Mouse (Mus musculus): Measurements from ENCODE around the gene Cox14. TPM values are rescaled to one million over a fixed set of nuclear protein-coding genes. Genes with fewer than 3 reads are reported as not detected.

The Cox14 gene
- total RNA-seq, 2 experiments from 2014 or later: 17.2 to 60.9 TPM

DNA sequence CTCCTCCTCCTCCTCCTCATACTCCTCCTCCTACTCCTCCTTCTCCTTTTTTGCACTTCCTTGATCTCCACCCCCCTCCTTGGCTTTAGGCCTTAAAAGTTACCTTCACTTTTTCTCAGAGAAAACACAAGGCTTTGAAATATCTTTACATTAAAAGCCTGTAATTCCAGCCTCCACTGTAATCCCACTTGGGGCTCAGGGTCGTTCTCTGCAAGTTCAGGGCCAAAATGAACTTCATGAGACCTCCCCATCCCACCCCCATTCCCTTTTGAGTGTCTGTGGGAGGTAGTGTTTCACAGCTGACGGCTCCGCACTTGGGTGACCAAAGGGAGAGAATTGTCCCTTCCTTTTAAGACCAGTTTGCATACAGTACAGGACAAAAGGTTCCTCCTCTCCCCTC is 47.5 kb downstream of the Cox14 start:
- no peak for ATAC-seq (replicated peaks; ENCODE audit: low FRiP score, low TSS enrichment, poor library complexity, severe bottlenecking)

Other genes starting within 250 kb of the Cox14 start
- not detected in 2 replicates for gene Faim2, start 197.5 kb upstream of the Cox14 start, total RNA-seq (2014; fragmentation: Nextera tagmentation)
- not detected in 2 replicates for gene Faim2, start 197.5 kb upstream of the Cox14 start, total RNA-seq (2017)
- gene Aqp2, start 146.6 kb upstream of the Cox14 start, total RNA-seq (2014; fragmentation: Nextera tagmentation): not detected in 2 replicates
- gene Aqp2, start 146.6 kb upstream of the Cox14 start, total RNA-seq (2017): not detected in 2 replicates
- gene Aqp5, start 134.8 kb upstream of the Cox14 start, total RNA-seq (2014; fragmentation: Nextera tagmentation): not detected in 2 replicates
- gene Aqp5, start 134.8 kb upstream of the Cox14 start, total RNA-seq (2017): not detected in 2 replicates
- gene Aqp6, start 124.2 kb upstream of the Cox14 start, total RNA-seq (2014; fragmentation: Nextera tagmentation): not detected in 2 replicates
- not detected in 2 replicates for gene Aqp6, start 124.2 kb upstream of the Cox14 start, total RNA-seq (2017)
- 31.1 and 62.5 TPM in 2 replicates for gene Racgap1, start 74.0 kb upstream of the Cox14 start, total RNA-seq (2014; fragmentation: Nextera tagmentation)
- 38.5 and 45.9 TPM in 2 replicates for gene Racgap1, start 74.0 kb upstream of the Cox14 start, total RNA-seq (2017)
- gene Asic1, start 55.2 kb upstream of the Cox14 start, total RNA-seq (2014; fragmentation: Nextera tagmentation): not detected in 2 replicates
- gene Asic1, start 55.2 kb upstream of the Cox14 start, total RNA-seq (2017): 0.33 TPM in 1 of 2 replicates, not detected in the other
- 29.2 and 37.5 TPM in 2 replicates for gene Smarcd1, start 23.5 kb upstream of the Cox14 start, total RNA-seq (2014; fragmentation: Nextera tagmentation)
- gene Smarcd1, start 23.5 kb upstream of the Cox14 start, total RNA-seq (2017): 10.5 and 28.6 TPM in 2 replicates
- not detected in 2 replicates for gene Gm17349, start 20.1 kb upstream of the Cox14 start, total RNA-seq (2014; fragmentation: Nextera tagmentation)
- not detected in 2 replicates for gene Gm17349, start 20.1 kb upstream of the Cox14 start, total RNA-seq (2017)
- 0.49 TPM in 1 of 2 replicates, not detected in the other for gene Gpd1, start 8.1 kb upstream of the Cox14 start, total RNA-seq (2014; fragmentation: Nextera tagmentation)
- gene Gpd1, start 8.1 kb upstream of the Cox14 start, total RNA-seq (2017): 0.23 TPM in 1 of 2 replicates, not detected in the other
- 2.4 and 7.2 TPM in 2 replicates for gene Cers5, start 47.3 kb downstream of the Cox14 start, total RNA-seq (2014; fragmentation: Nextera tagmentation)
- gene Cers5, start 47.3 kb downstream of the Cox14 start, total RNA-seq (2017): 2.2 and 8.3 TPM in 2 replicates
- 0.09 TPM in 1 of 2 replicates, not detected in the other for gene Lima1, start 149.8 kb downstream of the Cox14 start, total RNA-seq (2014; fragmentation: Nextera tagmentation)
- 0.11 TPM in 1 of 2 replicates, not detected in the other for gene Lima1, start 149.8 kb downstream of the Cox14 start, total RNA-seq (2017)
- not detected in 2 replicates for gene Fam186a, start 241.4 kb downstream of the Cox14 start, total RNA-seq (2014; fragmentation: Nextera tagmentation)
- not detected in 2 replicates for gene Fam186a, start 241.4 kb downstream of the Cox14 start, total RNA-seq (2017)
- 103 and 124 TPM in 2 replicates for gene Larp4, start 244.4 kb downstream of the Cox14 start, total RNA-seq (2014; fragmentation: Nextera tagmentation)
- 121 and 122 TPM in 2 replicates for gene Larp4, start 244.4 kb downstream of the Cox14 start, total RNA-seq (2017)

Data from megakaryocyte-erythroid progenitor cell, adult 5-6 weeks (primary cell).